Mouse (Mus musculus): ENCODE measurements around the gene Izumo1r. TPM values are rescaled to one million over a fixed set of nuclear protein-coding genes. Genes with fewer than 3 reads are reported as not detected.

Izumo1r gene
- polyA plus RNA-seq, 1 experiment: 1.5 TPM

- no peak for DNase-seq
- no peaks in the 10 kb centered on the region for H3K4me1 ChIP-seq (ENCODE audit: control insufficient read depth, insufficient read depth, low read length)
- WGBS: 74% methylated on average over 8 of the region's 8 CpGs
- TF ChIP-seq CTCF (IDR thresholded peaks at IDR 0.05; ENCODE audit: insufficient read depth, low read length) (no peak), POLR2A (IDR thresholded peaks at IDR 0.05; ENCODE audit: borderline replicate concordance, extremely low read depth, low read depth, low read length) (no peak)
- H3K4me3 ChIP-seq (replicated peaks; ENCODE audit: extremely low read depth, low read depth, low read length): no peak overlapping the region
Measured at GRCm38 (mm10) chr9:14931211-14931610, 27.5 kb upstream of the Izumo1r start.

GRCm38 (mm10) chr9:14926593-14926992, 22.8 kb upstream of the Izumo1r start:
- DNase-seq: no peak
- no peak overlapping the region for H3K4me3 ChIP-seq (replicated peaks; ENCODE audit: extremely low read depth, low read depth, low read length)
- 10% methylated on average over 1 of the region's 1 CpGs for WGBS
- no peak for TF ChIP-seq CTCF (IDR thresholded peaks at IDR 0.05; ENCODE audit: insufficient read depth, low read length)
- TF ChIP-seq POLR2A (IDR thresholded peaks at IDR 0.05; ENCODE audit: borderline replicate concordance, extremely low read depth, low read depth, low read length): no peak
- no peaks in the 10 kb centered on the region for H3K4me1 ChIP-seq (ENCODE audit: control insufficient read depth, insufficient read depth, low read length)

- DNase-seq: no peak
- TF ChIP-seq POLR2A (IDR thresholded peaks at IDR 0.05; ENCODE audit: borderline replicate concordance, extremely low read depth, low read depth, low read length): no peak
- TF ChIP-seq CTCF (IDR thresholded peaks at IDR 0.05; ENCODE audit: insufficient read depth, low read length): no peak
- 45% methylated on average over 4 of the region's 4 CpGs for WGBS
- H3K4me3 ChIP-seq (replicated peaks; ENCODE audit: extremely low read depth, low read depth, low read length): no peak overlapping the region
- no peaks in the 10 kb centered on the region for H3K4me1 ChIP-seq (ENCODE audit: control insufficient read depth, insufficient read depth, low read length)
Measured at GRCm38 (mm10) chr9:14923625-14924024, 19.9 kb upstream of the Izumo1r start.

- DNase-seq: no peak
- TF ChIP-seq CTCF (IDR thresholded peaks at IDR 0.05; ENCODE audit: insufficient read depth, low read length): no peak
- no peak for TF ChIP-seq POLR2A (IDR thresholded peaks at IDR 0.05; ENCODE audit: borderline replicate concordance, extremely low read depth, low read depth, low read length)
- 46% methylated on average over 1 of the region's 1 CpGs for WGBS
- Histone ChIP-seq H3K4me3 (replicated peaks; ENCODE audit: extremely low read depth, low read depth, low read length) (no peak overlapping the region), H3K4me1 (ENCODE audit: control insufficient read depth, insufficient read depth, low read length) (no peaks in the 10 kb centered on the region)
Measured at GRCm38 (mm10) chr9:14921971-14922560, 18.3 kb upstream of the Izumo1r start.

GRCm38 (mm10) chr9:14921254-14921653, 17.5 kb upstream of the Izumo1r start:
- Histone ChIP-seq H3K4me1 (ENCODE audit: control insufficient read depth, insufficient read depth, low read length) (no peaks in the 10 kb centered on the region), H3K4me3 (replicated peaks; ENCODE audit: extremely low read depth, low read depth, low read length) (no peak overlapping the region)
- no peak for TF ChIP-seq POLR2A (IDR thresholded peaks at IDR 0.05; ENCODE audit: borderline replicate concordance, extremely low read depth, low read depth, low read length)
- TF ChIP-seq CTCF (IDR thresholded peaks at IDR 0.05; ENCODE audit: insufficient read depth, low read length): no peak
- DNase-seq: no peak
- 64% methylated on average over 4 of the region's 4 CpGs for WGBS

- no peak overlapping the region for H3K4me3 ChIP-seq (replicated peaks; ENCODE audit: extremely low read depth, low read depth, low read length)
- WGBS: 76% methylated on average over 4 of the region's 4 CpGs
- DNase-seq: no peak
- H3K4me1 ChIP-seq (ENCODE audit: control insufficient read depth, insufficient read depth, low read length): no peaks in the 10 kb centered on the region
- TF ChIP-seq CTCF (IDR thresholded peaks at IDR 0.05; ENCODE audit: insufficient read depth, low read length): no peak
Measured at GRCm38 (mm10) chr9:14920608-14921007, 16.9 kb upstream of the Izumo1r start.

GRCm38 (mm10) chr9:14918825-14919668, 15.3 kb upstream of the Izumo1r start:
- no peaks in the 10 kb centered on the region for H3K4me1 ChIP-seq (ENCODE audit: control insufficient read depth, insufficient read depth, low read length)
- no peak overlapping the region for H3K4me3 ChIP-seq (replicated peaks; ENCODE audit: extremely low read depth, low read depth, low read length)
- DNase-seq: no peak
- 50% methylated on average over 5 of the region's 5 CpGs for WGBS
- TF ChIP-seq CTCF (IDR thresholded peaks at IDR 0.05; ENCODE audit: insufficient read depth, low read length) (no peak), POLR2A (IDR thresholded peaks at IDR 0.05; ENCODE audit: borderline replicate concordance, extremely low read depth, low read depth, low read length) (no peak)

- H3K4me1 ChIP-seq (ENCODE audit: control insufficient read depth, insufficient read depth, low read length): no peaks in the 10 kb centered on the region
- WGBS: 93% methylated on average over 2 of the region's 2 CpGs
Measured at GRCm38 (mm10) chr9:14917661-14918060, 13.9 kb upstream of the Izumo1r start.

DNA sequence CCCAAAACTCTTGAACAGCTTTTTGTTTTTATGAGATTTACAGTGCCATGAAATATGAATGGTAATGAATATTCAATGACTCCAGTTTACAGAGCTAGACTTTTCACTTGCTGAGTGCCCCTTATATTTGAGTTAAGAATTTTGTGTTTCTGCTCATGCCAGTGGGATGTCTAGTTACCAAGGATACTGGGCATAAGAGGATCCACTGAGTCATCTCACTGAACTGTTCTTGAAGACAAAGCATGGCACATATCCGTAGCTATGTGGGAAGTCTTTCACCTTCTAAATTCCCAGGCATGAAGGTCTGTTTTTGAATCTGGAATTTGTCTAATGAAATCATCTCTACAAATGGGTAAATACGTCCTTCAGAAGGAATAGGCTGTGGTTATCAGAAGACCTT, 8.3 kb upstream of the Izumo1r start:
- no peak overlapping the region for H3K4me3 ChIP-seq (replicated peaks; ENCODE audit: extremely low read depth, low read depth, low read length)
- H3K4me1 ChIP-seq (ENCODE audit: control insufficient read depth, insufficient read depth, low read length): no peaks in the 10 kb centered on the region
- no peak for DNase-seq
- no peak for TF ChIP-seq CTCF (IDR thresholded peaks at IDR 0.05; ENCODE audit: insufficient read depth, low read length)
- no peak for TF ChIP-seq POLR2A (IDR thresholded peaks at IDR 0.05; ENCODE audit: borderline replicate concordance, extremely low read depth, low read depth, low read length)
- 78% methylated on average over 2 of the region's 2 CpGs for WGBS

More at GRCm38 (mm10) chr9:14917661-14918060, 13.9 kb upstream of the Izumo1r start:
- DNase-seq: no peak
- no peak overlapping the region for H3K4me3 ChIP-seq (replicated peaks; ENCODE audit: extremely low read depth, low read depth, low read length)
- no peak for TF ChIP-seq POLR2A (IDR thresholded peaks at IDR 0.05; ENCODE audit: borderline replicate concordance, extremely low read depth, low read depth, low read length)
- no peak for TF ChIP-seq CTCF (IDR thresholded peaks at IDR 0.05; ENCODE audit: insufficient read depth, low read length)

DNA sequence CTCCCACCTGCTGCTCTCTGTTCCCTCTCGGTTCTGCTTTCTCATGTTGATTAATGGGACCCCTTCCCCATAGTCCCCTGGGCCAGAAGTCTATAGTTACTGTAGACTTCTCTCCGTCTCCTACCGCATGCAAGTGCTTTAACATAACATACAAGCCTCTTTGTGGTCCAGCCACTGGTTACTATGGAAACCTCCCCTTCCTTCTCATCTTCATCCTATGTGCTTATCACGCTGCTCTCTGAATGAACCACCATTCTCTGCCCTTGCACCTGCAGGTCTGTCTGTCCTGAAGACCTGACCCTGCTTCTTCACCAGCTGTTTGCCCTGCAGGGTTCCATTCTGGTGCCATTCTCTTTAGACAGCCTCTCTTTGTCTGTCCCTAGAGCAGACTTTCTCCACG, 6.2 kb upstream of the Izumo1r start:
- 76% methylated on average over 5 of the region's 5 CpGs for WGBS
- H3K4me1 ChIP-seq (ENCODE audit: control insufficient read depth, insufficient read depth, low read length): no peaks in the 10 kb centered on the region
- no peak overlapping the region for H3K4me3 ChIP-seq (replicated peaks; ENCODE audit: extremely low read depth, low read depth, low read length)
- TF ChIP-seq CTCF (IDR thresholded peaks at IDR 0.05; ENCODE audit: insufficient read depth, low read length): no peak
- no peak for TF ChIP-seq POLR2A (IDR thresholded peaks at IDR 0.05; ENCODE audit: borderline replicate concordance, extremely low read depth, low read depth, low read length)
- no peak for DNase-seq

Measured in lung, adult 2 months (tissue).